Mouse (Mus musculus): Measurements from ENCODE around the gene Myh10. TPM values are rescaled to one million over a fixed set of nuclear protein-coding genes. Genes with fewer than 3 reads are reported as not detected.

The Myh10 gene
- total RNA-seq (2021) (10 to 100 TPM; 25.6 to 25.9 TPM), polyA plus RNA-seq (2012; rRNA removed) (17.9 and 30.0 TPM in 2 replicates)
- long read RNA-seq, full-length matches to known transcripts: 1 of 5 reads
- long read RNA-seq, partial matches to known transcripts: 4 of 5 reads
- long read RNA-seq, other reads (novel, unspliced or antisense): 0 of 5 reads

GRCm38 (mm10) chr11:68691321-68692009 lies at the start of gene Myh10:
Gene Myh10 (plus strand): TSS chr11:68691559.
- Histone ChIP-seq H3K27ac (peak within 1 kb of the TSS; percentile 93), H3K79me2 (replicated peaks; ENCODE audit: control insufficient read depth, insufficient read depth, low read length) (no peaks in the 10 kb centered on the region; the same call in 1 of the 2 replicates), H3K36me3 (ENCODE audit: control insufficient read depth, insufficient read depth, low read length) (peaks cover 3% of the 10 kb centered on the region; the same call in 1 of the 2 replicates), H3K9ac (ENCODE audit: low read depth, low read length) (peak within 1 kb of the TSS; percentile 82), H3K4me1 (ENCODE audit: control insufficient read depth, insufficient read depth, low read length) (peaks cover 4% of the 10 kb centered on the region), H3K27me3 (ENCODE audit: control insufficient read depth, insufficient read depth, low read length) (no peaks in the 10 kb centered on the region), H3K4me3 (peak within 1 kb of the TSS; percentile 86)
- intact Hi-C loops (cut with DNase I): no loop called here
- WGBS: under 1% methylated on average over 51 of the region's 51 CpGs
- DNase-seq: peak; percentile 98 to 99
- TF ChIP-seq CTCF (IDR thresholded peaks at IDR 0.05) (peak; percentile 6; the same call in 1 of the 2 replicates), EP300 (IDR thresholded peaks at IDR 0.05; ENCODE audit: insufficient read depth, low read depth, low read length) (no peak), POLR2A (IDR thresholded peaks at IDR 0.05; ENCODE audit: insufficient read depth, low read depth, low read length) (peak; percentile 93)

GRCm38 (mm10) chr11:68644781-68645180 lies 46.6 kb upstream of the Myh10 start:
- no peak for TF ChIP-seq EP300 (IDR thresholded peaks at IDR 0.05; ENCODE audit: insufficient read depth, low read depth, low read length)
- TF ChIP-seq POLR2A (IDR thresholded peaks at IDR 0.05; ENCODE audit: insufficient read depth, low read depth, low read length): no peak
- TF ChIP-seq CTCF (IDR thresholded peaks at IDR 0.05): no peak
- no peaks in the 10 kb centered on the region for H3K36me3 ChIP-seq (ENCODE audit: control insufficient read depth, insufficient read depth, low read length)
- no peaks in the 10 kb centered on the region for H3K27me3 ChIP-seq (ENCODE audit: control insufficient read depth, insufficient read depth, low read length)
- no peak overlapping the region for H3K9ac ChIP-seq (ENCODE audit: low read depth, low read length)
- H3K79me2 ChIP-seq (replicated peaks; ENCODE audit: control insufficient read depth, insufficient read depth, low read length): no peaks in the 10 kb centered on the region
- WGBS: 41% methylated on average over 6 of the region's 6 CpGs
- intact Hi-C loops (cut with DNase I): no loop called here
- H3K27ac ChIP-seq: no peak overlapping the region
- no peaks in the 10 kb centered on the region for H3K4me1 ChIP-seq (ENCODE audit: control insufficient read depth, insufficient read depth, low read length)
- no peak overlapping the region for H3K4me3 ChIP-seq
- no peak for DNase-seq

- H3K9ac ChIP-seq (ENCODE audit: low read depth, low read length): no peak overlapping the region
- 70% methylated on average over 5 of the region's 5 CpGs for WGBS
- no peak overlapping the region for H3K4me3 ChIP-seq
- TF ChIP-seq POLR2A (IDR thresholded peaks at IDR 0.05; ENCODE audit: insufficient read depth, low read depth, low read length): no peak
- TF ChIP-seq CTCF (IDR thresholded peaks at IDR 0.05): no peak
- intact Hi-C loops (cut with DNase I): no loop called here
- H3K79me2 ChIP-seq (replicated peaks; ENCODE audit: control insufficient read depth, insufficient read depth, low read length): no peaks in the 10 kb centered on the region
- H3K27ac ChIP-seq: no peak overlapping the region
- H3K4me1 ChIP-seq (ENCODE audit: control insufficient read depth, insufficient read depth, low read length): peaks cover 2% of the 10 kb centered on the region; the same call in 1 of the 2 replicates
- H3K36me3 ChIP-seq (ENCODE audit: control insufficient read depth, insufficient read depth, low read length): no peaks in the 10 kb centered on the region
- H3K27me3 ChIP-seq (ENCODE audit: control insufficient read depth, insufficient read depth, low read length): no peaks in the 10 kb centered on the region
- no peak for DNase-seq
Observed at GRCm38 (mm10) chr11:68647808-68648207, 43.6 kb upstream of the Myh10 start.

DNA sequence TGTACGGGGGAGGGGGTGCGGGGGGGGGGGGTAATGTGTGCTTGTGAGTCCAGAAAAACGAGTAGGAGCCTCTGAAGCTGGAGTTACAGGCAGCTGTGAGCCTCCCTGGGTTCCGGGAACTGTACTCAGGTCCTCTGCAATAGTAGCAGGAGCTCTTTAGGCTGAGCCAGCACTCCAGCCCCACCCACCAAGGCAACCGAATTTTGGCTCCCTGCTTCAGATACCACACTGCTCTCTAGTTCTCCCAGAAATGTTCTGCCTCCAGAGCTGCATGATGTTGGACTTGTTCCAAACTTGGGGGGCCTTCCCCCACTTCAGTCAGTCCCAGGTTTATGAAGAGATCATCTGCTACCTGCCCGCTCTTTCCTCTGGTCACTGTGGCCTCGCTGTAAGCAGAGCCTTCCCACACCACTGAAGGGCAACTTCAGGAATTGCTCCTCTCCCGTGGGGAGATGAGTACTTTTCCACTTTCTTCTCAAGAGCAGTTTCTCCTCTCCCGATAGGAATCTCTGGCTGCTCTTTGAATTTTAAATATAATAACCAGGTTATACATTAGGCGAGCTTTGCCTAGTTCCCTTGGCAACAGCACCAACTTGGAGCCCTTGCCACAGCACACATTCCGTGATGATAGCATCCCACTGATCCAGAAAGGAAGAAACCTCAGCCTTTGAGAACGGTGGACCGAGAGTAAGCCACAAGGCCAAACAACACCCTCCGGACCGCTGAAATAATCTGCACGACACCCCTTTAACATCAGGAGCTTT lies 42.8 kb upstream of the Myh10 start:
- H3K27ac ChIP-seq: no peak overlapping the region
- H3K79me2 ChIP-seq (replicated peaks; ENCODE audit: control insufficient read depth, insufficient read depth, low read length): no peaks in the 10 kb centered on the region
- DNase-seq: no peak
- H3K4me1 ChIP-seq (ENCODE audit: control insufficient read depth, insufficient read depth, low read length): peaks cover 2% of the 10 kb centered on the region; the same call in 1 of the 2 replicates
- TF ChIP-seq POLR2A (IDR thresholded peaks at IDR 0.05; ENCODE audit: insufficient read depth, low read depth, low read length): no peak
- TF ChIP-seq CTCF (IDR thresholded peaks at IDR 0.05): no peak
- TF ChIP-seq EP300 (IDR thresholded peaks at IDR 0.05; ENCODE audit: insufficient read depth, low read depth, low read length): no peak
- no peaks in the 10 kb centered on the region for H3K36me3 ChIP-seq (ENCODE audit: control insufficient read depth, insufficient read depth, low read length)
- no peak overlapping the region for H3K9ac ChIP-seq (ENCODE audit: low read depth, low read length)
- intact Hi-C loops (cut with DNase I): no loop called here
- H3K4me3 ChIP-seq: no peak overlapping the region
- no peaks in the 10 kb centered on the region for H3K27me3 ChIP-seq (ENCODE audit: control insufficient read depth, insufficient read depth, low read length)
- WGBS: 74% methylated on average over 15 of the region's 16 CpGs

- Histone ChIP-seq H3K9ac (ENCODE audit: low read depth, low read length) (no peak overlapping the region), H3K27ac (no peak overlapping the region), H3K36me3 (ENCODE audit: control insufficient read depth, insufficient read depth, low read length) (no peaks in the 10 kb centered on the region), H3K4me1 (ENCODE audit: control insufficient read depth, insufficient read depth, low read length) (peaks cover 2% of the 10 kb centered on the region; the same call in 1 of the 2 replicates), H3K4me3 (no peak overlapping the region), H3K79me2 (replicated peaks; ENCODE audit: control insufficient read depth, insufficient read depth, low read length) (no peaks in the 10 kb centered on the region), H3K27me3 (ENCODE audit: control insufficient read depth, insufficient read depth, low read length) (no peaks in the 10 kb centered on the region)
- TF ChIP-seq CTCF (IDR thresholded peaks at IDR 0.05) (no peak), EP300 (IDR thresholded peaks at IDR 0.05; ENCODE audit: insufficient read depth, low read depth, low read length) (no peak), POLR2A (IDR thresholded peaks at IDR 0.05; ENCODE audit: insufficient read depth, low read depth, low read length) (no peak)
- intact Hi-C loops (cut with DNase I): no loop called here
- peak in 1 of 2 experiments; percentile 25 for DNase-seq
- WGBS: 37% methylated on average over 2 of the region's 2 CpGs
Observed at GRCm38 (mm10) chr11:68651518-68651917, 39.8 kb upstream of the Myh10 start.

All from heart, adult 2 months (tissue).